Mouse (Mus musculus) embryonic facial prominence, embryonic 14.5 days (tissue): ENCODE results near the gene Abhd12b. TPM values are rescaled to one million over a fixed set of nuclear protein-coding genes. Genes with fewer than 3 reads are reported as not detected.
"Not testable (repeated sequence)": the region's sequence is repeated elsewhere in the genome, so short reads cannot be mapped to it uniquely, and the experiment has no call there.

Source experiments
- ATAC-seq: fragments of 200-750 bp; cut with Nextera tagmentation; 2 replicates; pipeline ENCODE4 v1.8.0; 2017; ENCODE audit warnings: low read depth, moderate number of reproducible peaks, moderate TSS enrichment
- DNase-seq: peaks from one replicate; pipeline ENCODE4 v3.0.0-alpha.2; 2015; ENCODE audit warnings: low spot score
- H3K27ac ChIP-seq: fragments of 300-500 bp; sonication (generic); replicated peaks from 2 replicates; pipeline ENCODE4 v1.5.1; 2014; ENCODE audit warnings: low read depth, mild to moderate bottlenecking, low read length, moderate library complexity
- H3K27me3 ChIP-seq: fragments of 300-500 bp; sonication (generic); replicated peaks from 2 replicates; pipeline ENCODE4 v1.6.1; 2014; ENCODE audit warnings: low read length; ENCODE audit not compliant: control insufficient read depth, insufficient read depth
- H3K36me3 ChIP-seq: fragments of 300-500 bp; sonication (generic); 2 replicates; pipeline ENCODE4 v1.6.1; 2014; ENCODE audit warnings: low read length, mixed read lengths; ENCODE audit not compliant: control insufficient read depth, insufficient read depth
- H3K4me1 ChIP-seq: fragments of 300-500 bp; sonication (generic); 2 replicates; pipeline ENCODE4 v1.6.1; 2014; ENCODE audit warnings: antibody characterized with exemption, low read length; ENCODE audit not compliant: control insufficient read depth, insufficient read depth
- H3K4me2 ChIP-seq: fragments of 300-500 bp; sonication (generic); 2 replicates; pipeline ENCODE4 v1.6.1; 2014; ENCODE audit warnings: low read depth, mild to moderate bottlenecking, low read length, moderate library complexity, mixed read lengths
- H3K4me3 ChIP-seq: fragments of 300-500 bp; sonication (generic); 2 replicates; pipeline ENCODE4 v1.5.1; 2014; ENCODE audit warnings: low read depth, mild to moderate bottlenecking, low read length
- H3K9ac ChIP-seq: fragments of 300-500 bp; sonication (generic); 2 replicates; pipeline ENCODE4 v1.6.1; 2014; ENCODE audit warnings: low read depth, mild to moderate bottlenecking, low read length, moderate library complexity, mixed read lengths
- H3K9me3 ChIP-seq: fragments of 300-500 bp; sonication (generic); 2 replicates; pipeline ENCODE4 v1.6.1; 2016; ENCODE audit warnings: low read length; ENCODE audit not compliant: control insufficient read depth
- WGBS: fragments of 180-500 bp; shearing (Covaris S2); extraction: QIAGEN DNeasy Blood & Tissue Kit; methylation state at CpG from one replicate; pipeline ENCODE4 v1.1.7; 2014; 5-methylcytosine and 5-hydroxymethylcytosine counted together
- polyA plus RNA-seq: library from polyadenylated mRNA; unstranded; fragments of >200 nt; fragmentation: Nextera tagmentation; extraction: Ambion mirVana; gene quantifications from 2 replicates; pipeline ENCODE4 v1.2.1, GENCODE M21; 2014

Gene Abhd12b
- polyA plus RNA-seq, 1 experiment from 2014 or later = 0.39 TPM

DNA sequence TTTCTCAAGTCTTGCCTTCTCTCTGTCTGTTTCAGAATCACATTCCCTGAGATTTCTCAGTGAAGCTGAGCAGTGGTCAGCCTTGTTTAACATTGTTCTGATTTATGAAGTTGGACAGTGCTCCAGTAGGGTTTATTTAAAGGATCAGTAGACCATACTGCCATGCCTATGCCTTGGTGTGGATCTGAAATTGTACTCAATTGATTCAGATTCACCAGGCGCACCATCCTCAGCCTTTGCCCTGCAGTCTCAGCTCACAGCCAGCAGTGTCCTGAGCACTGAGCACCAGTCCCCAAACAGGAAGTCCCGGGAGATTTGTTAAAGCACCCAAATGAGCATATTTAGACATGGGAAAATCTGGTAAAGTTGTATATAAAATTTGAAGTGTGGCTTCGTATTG is 10.8 kb downstream of the Abhd12b start:
- H3K36me3 ChIP-seq = no peaks in the 10 kb centered on the region
- no peaks in the 10 kb centered on the region for H3K9me3 ChIP-seq

DNA sequence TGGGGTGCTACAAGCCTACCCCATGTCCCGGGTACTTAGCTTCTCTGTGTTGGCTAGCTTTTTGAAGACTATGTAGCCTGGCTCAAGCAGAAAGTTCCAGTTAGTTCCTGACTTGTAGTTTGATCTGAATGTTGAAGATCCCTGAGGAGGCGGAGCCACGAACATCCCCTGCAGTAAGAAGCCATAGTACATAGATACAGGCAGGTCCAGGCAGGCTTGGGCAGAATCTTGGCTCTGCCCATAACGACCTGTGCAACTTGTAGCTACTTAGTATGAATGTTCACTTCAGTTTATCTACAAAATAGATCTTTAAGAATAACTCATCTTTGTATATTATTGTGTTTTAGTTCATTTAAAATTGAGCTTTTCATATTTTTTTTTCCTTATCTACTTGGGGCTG is 14.0 kb downstream of the Abhd12b start:
- no peak overlapping the region for H3K27ac ChIP-seq
- DNase-seq = no peak
- no peak overlapping the region for H3K4me3 ChIP-seq
- no peaks in the 10 kb centered on the region for H3K27me3 ChIP-seq
- no peak overlapping the region for H3K4me2 ChIP-seq
- WGBS = 76% methylated on average over 4 of the region's 4 CpGs
- no peaks in the 10 kb centered on the region for H3K4me1 ChIP-seq
- H3K36me3 ChIP-seq = no peaks in the 10 kb centered on the region
- no peak overlapping the region for H3K9ac ChIP-seq
- H3K9me3 ChIP-seq = no peaks in the 10 kb centered on the region
- no peak for ATAC-seq

More for the DNA sequence above, 10.8 kb downstream of the Abhd12b start:
- no peak overlapping the region for H3K27ac ChIP-seq
- no peak overlapping the region for H3K9ac ChIP-seq
- no peaks in the 10 kb centered on the region for H3K4me1 ChIP-seq
- no peak for DNase-seq
- WGBS = 81% methylated on average over 3 of the region's 3 CpGs
- no peak for ATAC-seq
- no peak overlapping the region for H3K4me3 ChIP-seq
- no peak overlapping the region for H3K4me2 ChIP-seq
- H3K27me3 ChIP-seq = no peaks in the 10 kb centered on the region

DNA sequence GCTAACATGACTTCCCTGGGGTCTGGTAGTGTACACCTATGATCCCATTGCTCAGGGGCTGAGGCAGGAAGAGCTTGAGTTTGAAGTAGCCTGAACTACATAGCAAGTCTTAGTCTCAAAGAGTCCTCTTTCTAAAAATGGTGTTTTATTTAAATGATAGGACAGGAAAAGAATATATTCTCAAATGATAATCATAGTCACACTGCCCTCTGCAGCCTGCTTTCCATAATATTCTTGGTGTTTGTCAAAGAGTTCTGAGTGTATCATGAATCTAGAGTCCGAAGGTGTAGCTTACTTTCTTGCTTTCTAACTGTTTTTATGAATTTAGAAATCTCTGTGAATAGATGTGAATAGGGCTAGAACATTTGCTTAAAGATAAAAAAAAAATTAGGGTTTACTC is 16.0 kb downstream of the Abhd12b start:
- no peaks in the 10 kb centered on the region for H3K9me3 ChIP-seq
- WGBS = 88% methylated on average over 1 of the region's 1 CpGs
- no peak overlapping the region for H3K9ac ChIP-seq
- H3K4me3 ChIP-seq = no peak overlapping the region
- H3K27ac ChIP-seq = no peak overlapping the region
- H3K4me2 ChIP-seq = no peak overlapping the region
- H3K4me1 ChIP-seq = no peaks in the 10 kb centered on the region
- no peaks in the 10 kb centered on the region for H3K36me3 ChIP-seq
- no peak for ATAC-seq
- DNase-seq = no peak
- no peaks in the 10 kb centered on the region for H3K27me3 ChIP-seq

DNA sequence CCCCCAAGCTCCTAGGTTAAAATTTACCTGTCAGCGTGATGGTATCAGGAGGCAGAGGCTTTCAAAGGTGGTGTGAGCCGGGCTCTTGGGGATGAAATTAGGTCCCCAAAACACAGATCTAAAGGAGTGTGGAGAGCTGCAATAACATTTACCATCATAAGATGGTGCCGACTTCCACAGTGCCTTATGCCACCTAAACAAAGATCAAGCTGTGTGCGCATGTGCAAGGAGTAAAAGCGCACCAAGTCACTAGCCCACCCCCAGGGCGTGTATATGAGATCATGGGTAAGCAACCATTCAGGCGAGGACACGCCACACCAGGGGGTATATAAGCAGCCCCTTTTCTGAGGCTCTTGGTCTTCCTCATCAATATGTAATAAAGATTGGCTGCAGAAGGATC is 29.6 kb downstream of the Abhd12b start:
- H3K4me3 ChIP-seq, ATAC-seq, H3K4me2 ChIP-seq, DNase-seq, H3K27ac ChIP-seq, H3K27me3 ChIP-seq, H3K4me1 ChIP-seq, H3K36me3 ChIP-seq, H3K9ac ChIP-seq: not testable (repeated sequence)
- H3K9me3 ChIP-seq = peaks cover 12% of the 10 kb centered on the region
- WGBS = 93% methylated on average over 8 of the region's 8 CpGs

GRCm38 (mm10) chr12:70184173-70184783 is 30.3 kb downstream of the Abhd12b start:
- no peak for ATAC-seq
- WGBS = 86% methylated on average over 22 of the region's 22 CpGs
- Histone ChIP-seq H3K27ac (no peak overlapping the region), H3K9ac (no peak overlapping the region), H3K27me3 (no peaks in the 10 kb centered on the region), H3K4me1 (no peaks in the 10 kb centered on the region), H3K36me3 (no peaks in the 10 kb centered on the region), H3K4me2 (no peak overlapping the region), H3K4me3 (no peak overlapping the region), H3K9me3 (peaks cover 12% of the 10 kb centered on the region)
- DNase-seq = no peak

DNA sequence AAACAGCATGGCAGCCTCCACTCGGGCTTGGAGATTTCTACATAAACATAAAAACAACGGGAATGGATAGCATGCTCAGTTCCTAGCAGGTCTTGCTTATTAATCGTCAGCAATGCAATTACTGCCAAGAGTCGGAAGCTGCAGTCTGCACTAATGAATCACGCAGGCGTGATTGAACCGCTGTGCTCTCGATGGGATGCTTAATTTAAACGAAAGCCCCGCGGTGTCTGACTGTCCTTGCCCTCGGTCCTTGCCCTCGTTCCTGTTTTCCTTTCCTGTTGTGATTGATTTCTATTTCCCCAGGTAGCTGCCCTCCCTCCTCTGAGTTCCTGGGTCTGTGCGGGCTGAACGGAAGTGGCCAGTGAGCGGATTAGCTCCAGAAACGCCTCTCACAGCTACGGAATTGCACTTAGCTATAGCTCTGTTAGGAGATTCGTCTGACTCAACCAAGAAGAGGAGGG is 38.4 kb downstream of the Abhd12b start:
- H3K27ac ChIP-seq = no peak overlapping the region
- 0 out of 2 replicates have a peak, but pooled peaks have one; percentile 22 for ATAC-seq
- H3K27me3 ChIP-seq = no peaks in the 10 kb centered on the region
- 33% methylated on average over 19 of the region's 19 CpGs for WGBS
- H3K9ac ChIP-seq = no peak overlapping the region
- H3K9me3 ChIP-seq = no peaks in the 10 kb centered on the region
- no peaks in the 10 kb centered on the region for H3K4me1 ChIP-seq
- H3K4me3 ChIP-seq = peak overlapping the region; percentile 26
- H3K36me3 ChIP-seq = no peaks in the 10 kb centered on the region
- DNase-seq = no peak
- peak overlapping the region; percentile 47 for H3K4me2 ChIP-seq

DNA sequence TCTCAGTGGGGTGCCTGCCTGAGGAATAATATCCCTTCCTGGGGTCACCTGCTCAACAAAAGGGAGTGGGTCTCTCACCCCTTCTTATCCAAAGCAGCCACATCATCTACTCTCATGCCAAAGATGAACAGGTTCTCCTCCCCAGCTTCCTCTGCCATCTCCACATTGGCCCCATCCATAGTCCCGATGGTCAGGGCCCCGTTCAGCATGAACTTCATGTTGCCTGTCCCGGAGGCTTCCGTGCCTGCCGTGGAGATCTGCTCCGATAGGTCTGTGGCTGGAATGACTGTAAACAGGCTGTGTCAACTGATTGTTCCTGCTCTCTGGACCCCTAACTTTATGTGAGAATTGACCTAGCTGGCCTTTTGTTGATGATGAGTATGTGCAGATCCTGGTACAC is 41.5 kb downstream of the Abhd12b start:
- H3K27me3 ChIP-seq = no peaks in the 10 kb centered on the region
- WGBS = 92% methylated on average over 6 of the region's 6 CpGs
- no peaks in the 10 kb centered on the region for H3K9me3 ChIP-seq
- H3K4me1 ChIP-seq = no peaks in the 10 kb centered on the region
- no peak for ATAC-seq
- H3K4me2 ChIP-seq = no peak overlapping the region
- no peak overlapping the region for H3K9ac ChIP-seq
- no peak for DNase-seq
- no peaks in the 10 kb centered on the region for H3K36me3 ChIP-seq
- no peak overlapping the region for H3K4me3 ChIP-seq
- no peak overlapping the region for H3K27ac ChIP-seq

DNA sequence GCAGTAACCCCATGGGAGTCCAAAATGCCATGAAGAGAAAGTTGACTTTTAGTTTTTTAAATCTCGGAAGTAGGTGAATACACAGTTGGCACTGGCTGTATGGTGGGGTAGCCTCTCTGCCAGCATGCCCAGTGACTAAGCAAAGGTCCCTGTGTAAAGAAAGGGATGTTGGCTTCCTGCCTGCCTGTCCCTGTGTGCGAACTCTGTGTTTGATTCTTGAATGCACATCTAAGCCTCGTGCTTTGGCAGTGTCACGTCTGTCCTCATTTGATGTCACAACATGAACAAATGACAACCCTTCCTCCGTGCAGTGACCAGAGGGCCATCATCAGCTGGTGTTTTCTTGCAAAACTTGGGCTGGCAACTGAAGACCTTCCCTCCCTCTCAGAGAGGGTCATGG is 42.4 kb downstream of the Abhd12b start:
- Histone ChIP-seq H3K4me2 (no peak overlapping the region), H3K36me3 (no peaks in the 10 kb centered on the region), H3K9ac (no peak overlapping the region), H3K27ac (no peak overlapping the region), H3K9me3 (no peaks in the 10 kb centered on the region), H3K4me1 (no peaks in the 10 kb centered on the region), H3K27me3 (no peaks in the 10 kb centered on the region), H3K4me3 (no peak overlapping the region)
- no peak for ATAC-seq
- no peak for DNase-seq
- 84% methylated on average over 5 of the region's 5 CpGs for WGBS

GRCm38 (mm10) chr12:70201926-70202529 is 48.1 kb downstream of the Abhd12b start:
- H3K27ac ChIP-seq = no peak overlapping the region
- 70% methylated on average over 5 of the region's 5 CpGs for WGBS
- no peak overlapping the region for H3K4me2 ChIP-seq
- H3K36me3 ChIP-seq = no peaks in the 10 kb centered on the region
- H3K9ac ChIP-seq = no peak overlapping the region
- no peaks in the 10 kb centered on the region for H3K4me1 ChIP-seq
- H3K4me3 ChIP-seq = no peak overlapping the region
- no peaks in the 10 kb centered on the region for H3K9me3 ChIP-seq
- no peaks in the 10 kb centered on the region for H3K27me3 ChIP-seq
- ATAC-seq = no peak
- no peak for DNase-seq
